Mouse (Mus musculus): ENCODE data around the gene Desi1. TPM values are rescaled to one million over a fixed set of nuclear protein-coding genes. Genes with fewer than 3 reads are reported as not detected.

The Desi1 gene
- polyA plus RNA-seq, 1 experiment = 47.6 TPM

GRCm38 (mm10) chr15:82015392-82016100 is 18.1 kb downstream of the Desi1 start:
- TF ChIP-seq E2F4 (IDR thresholded peaks at IDR 0.05; ENCODE audit: insufficient read depth) (no peak), MYOG (IDR thresholded peaks at IDR 0.05; ENCODE audit: control insufficient read depth in 1 of 3, insufficient read depth in 1 of 3, insufficient read length in 2 of 3, low read depth in 2 of 3) (no peak), SRF (IDR thresholded peaks at IDR 0.05; ENCODE audit: control insufficient read depth, insufficient read length, low read depth) (peak; percentile 52), REST (IDR thresholded peaks at IDR 0.05; ENCODE audit: insufficient read depth, insufficient read length) (no peak)
- Histone ChIP-seq H3K4me2 (ENCODE audit: low read depth) (peak overlapping the region; percentile 85), H3K36me3 (ENCODE audit: control insufficient read depth, insufficient read depth) (peaks cover 4% of the 10 kb centered on the region), H3K79me2 (ENCODE audit: control insufficient read depth, insufficient read depth) (peaks cover 28% of the 10 kb centered on the region), H3K27me3 (ENCODE audit: control insufficient read depth, insufficient read depth, insufficient read length) (no peaks in the 10 kb centered on the region), H3ac (ENCODE audit: control insufficient read depth, insufficient read length) (peak overlapping the region; percentile 58), H3K4me3 (peak overlapping the region; percentile 80)

GRCm38 (mm10) chr15:82014745-82015391 is 18.8 kb downstream of the Desi1 start:
- H3ac ChIP-seq (ENCODE audit: control insufficient read depth, insufficient read length) = peak overlapping the region; percentile 58
- peaks cover 34% of the 10 kb centered on the region for H3K79me2 ChIP-seq (ENCODE audit: control insufficient read depth, insufficient read depth)
- H3K4me3 ChIP-seq = peak overlapping the region; percentile 80
- no peaks in the 10 kb centered on the region for H3K27me3 ChIP-seq (ENCODE audit: control insufficient read depth, insufficient read depth, insufficient read length)
- TF ChIP-seq MYOG (IDR thresholded peaks at IDR 0.05; ENCODE audit: control insufficient read depth in 1 of 3, insufficient read depth in 1 of 3, insufficient read length in 2 of 3, low read depth in 2 of 3) = no peak
- TF ChIP-seq TCF3 (IDR thresholded peaks at IDR 0.05; ENCODE audit: insufficient read length, low read depth) = no peak
- no peak for TF ChIP-seq POLR2A (IDR thresholded peaks at IDR 0.05; ENCODE audit: insufficient read length, low read depth)
- TF ChIP-seq SRF (IDR thresholded peaks at IDR 0.05; ENCODE audit: control insufficient read depth, insufficient read length, low read depth) = no peak
- TF ChIP-seq POLR2AphosphoS2 (IDR thresholded peaks at IDR 0.05; ENCODE audit: insufficient read length, low read depth) = peak; percentile 7
- no peak for TF ChIP-seq USF1 (IDR thresholded peaks at IDR 0.05; ENCODE audit: low read depth)
- TF ChIP-seq MYOD1 (IDR thresholded peaks at IDR 0.05; ENCODE audit: control insufficient read depth in 1 of 3, insufficient read length in 2 of 3, low read depth in 2 of 3) = no peak
- TF ChIP-seq CEBPB (IDR thresholded peaks at IDR 0.05; ENCODE audit: insufficient read depth, poor library complexity, severe bottlenecking) = no peak
- TF ChIP-seq REST (IDR thresholded peaks at IDR 0.05; ENCODE audit: insufficient read depth, insufficient read length) = no peak
- peaks cover 4% of the 10 kb centered on the region for H3K36me3 ChIP-seq (ENCODE audit: control insufficient read depth, insufficient read depth)
- H3K4me2 ChIP-seq (ENCODE audit: low read depth) = peak overlapping the region; percentile 85

GRCm38 (mm10) chr15:82011947-82012346 is 21.7 kb downstream of the Desi1 start:
- Histone ChIP-seq H3ac (ENCODE audit: control insufficient read depth, insufficient read length) (no peak overlapping the region), H3K79me2 (ENCODE audit: control insufficient read depth, insufficient read depth) (peaks cover 32% of the 10 kb centered on the region), H3K4me3 (no peak overlapping the region), H3K4me2 (ENCODE audit: low read depth) (peak overlapping the region; percentile 18), H3K36me3 (ENCODE audit: control insufficient read depth, insufficient read depth) (peaks cover 6% of the 10 kb centered on the region), H3K27me3 (ENCODE audit: control insufficient read depth, insufficient read depth, insufficient read length) (no peaks in the 10 kb centered on the region)
- TF ChIP-seq CEBPB (IDR thresholded peaks at IDR 0.05; ENCODE audit: insufficient read depth, poor library complexity, severe bottlenecking) = no peak
- TF ChIP-seq MYOG (IDR thresholded peaks at IDR 0.05; ENCODE audit: control insufficient read depth in 1 of 3, insufficient read depth in 1 of 3, insufficient read length in 2 of 3, low read depth in 2 of 3) = no peak
- no peak for TF ChIP-seq TCF12 (IDR thresholded peaks at IDR 0.05; ENCODE audit: insufficient read depth, poor library complexity, severe bottlenecking)
- TF ChIP-seq POLR2A (IDR thresholded peaks at IDR 0.05; ENCODE audit: insufficient read length, low read depth) = no peak
- no peak for TF ChIP-seq TCF3 (IDR thresholded peaks at IDR 0.05; ENCODE audit: insufficient read length, low read depth)
- TF ChIP-seq SRF (IDR thresholded peaks at IDR 0.05; ENCODE audit: control insufficient read depth, insufficient read length, low read depth) = no peak
- TF ChIP-seq E2F4 (IDR thresholded peaks at IDR 0.05; ENCODE audit: insufficient read depth) = no peak
- TF ChIP-seq POLR2AphosphoS2 (IDR thresholded peaks at IDR 0.05; ENCODE audit: insufficient read length, low read depth) = no peak
- TF ChIP-seq MYOD1 (IDR thresholded peaks at IDR 0.05; ENCODE audit: control insufficient read depth in 1 of 3, insufficient read length in 2 of 3, low read depth in 2 of 3) = no peak
- TF ChIP-seq USF1 (IDR thresholded peaks at IDR 0.05; ENCODE audit: low read depth) = no peak
- no peak for TF ChIP-seq MAX (IDR thresholded peaks at IDR 0.05; ENCODE audit: low read depth)
- TF ChIP-seq REST (IDR thresholded peaks at IDR 0.05; ENCODE audit: insufficient read depth, insufficient read length) = no peak

GRCm38 (mm10) chr15:82004257-82004656 is 29.4 kb downstream of the Desi1 start:
- H3ac ChIP-seq (ENCODE audit: control insufficient read depth, insufficient read length) = no peak overlapping the region
- H3K79me2 ChIP-seq (ENCODE audit: control insufficient read depth, insufficient read depth) = no peaks in the 10 kb centered on the region
- H3K4me2 ChIP-seq (ENCODE audit: low read depth) = no peak overlapping the region
- TF ChIP-seq USF1 (IDR thresholded peaks at IDR 0.05; ENCODE audit: low read depth) (no peak), TCF3 (IDR thresholded peaks at IDR 0.05; ENCODE audit: insufficient read length, low read depth) (no peak), SRF (IDR thresholded peaks at IDR 0.05; ENCODE audit: control insufficient read depth, insufficient read length, low read depth) (no peak), POLR2A (IDR thresholded peaks at IDR 0.05; ENCODE audit: insufficient read length, low read depth) (no peak), REST (IDR thresholded peaks at IDR 0.05; ENCODE audit: insufficient read depth, insufficient read length) (no peak), MAX (IDR thresholded peaks at IDR 0.05; ENCODE audit: low read depth) (no peak), CEBPB (IDR thresholded peaks at IDR 0.05; ENCODE audit: insufficient read depth, poor library complexity, severe bottlenecking) (no peak), TCF12 (IDR thresholded peaks at IDR 0.05; ENCODE audit: insufficient read depth, poor library complexity, severe bottlenecking) (no peak)
- no peaks in the 10 kb centered on the region for H3K27me3 ChIP-seq (ENCODE audit: control insufficient read depth, insufficient read depth, insufficient read length)
- no peak overlapping the region for H3K4me3 ChIP-seq
- peaks cover 26% of the 10 kb centered on the region for H3K36me3 ChIP-seq (ENCODE audit: control insufficient read depth, insufficient read depth)

Measured in myocyte (in vitro differentiated cells).